Mouse (Mus musculus): ENCODE measurements around the gene Kcnk2.
"Not testable (repeated sequence)": the region's sequence is repeated elsewhere in the genome, so short reads cannot be mapped to it uniquely, and the experiment has no call there.

Gene Kcnk2

GRCm38 (mm10) chr1:189343301-189344251 lies 58.5 kb downstream of the Kcnk2 start:
- peak; percentile 22 for DNase-seq (ENCODE audit: low read depth, low spot score)

DNA sequence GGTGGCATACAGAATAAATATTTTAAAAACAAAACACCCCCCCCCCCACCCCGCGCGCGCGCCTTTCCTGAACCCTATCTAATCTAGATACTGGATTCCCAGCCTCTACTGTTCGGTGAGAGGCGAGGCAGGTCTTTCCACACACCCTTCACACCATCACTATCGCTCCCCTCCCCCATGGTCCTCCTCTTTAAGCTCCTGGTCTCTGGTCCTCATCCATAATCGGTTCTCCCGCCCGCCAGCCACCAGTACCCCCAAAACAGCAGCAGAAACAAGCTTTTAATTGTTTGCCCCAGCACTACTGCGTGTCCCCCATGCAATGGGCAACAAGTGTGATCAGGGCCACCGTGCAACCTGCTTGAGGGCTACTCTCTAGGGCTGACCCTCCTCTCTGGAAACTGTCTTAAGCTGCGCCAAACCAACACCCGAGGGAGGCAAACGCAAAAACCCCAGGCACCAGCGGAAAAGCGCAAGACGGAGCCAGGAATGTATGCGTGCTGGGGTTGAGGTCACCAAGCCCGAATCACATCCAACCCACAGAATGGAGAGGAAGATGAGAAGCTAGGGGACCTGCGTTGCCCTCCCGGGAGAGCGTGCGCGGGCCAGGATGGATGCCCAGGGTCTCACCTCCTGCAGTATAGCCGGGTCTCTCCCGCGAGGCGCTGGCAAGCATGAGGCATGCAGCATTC lies 59.5 kb downstream of the Kcnk2 start:
- DNase-seq (ENCODE audit: low read depth, low spot score), result peak; percentile 37

- no peak for DNase-seq (ENCODE audit: low read depth, low spot score)
These were observed 60.6 kb downstream of the Kcnk2 start for GRCm38 (mm10) chr1:189341381-189341917.

DNA sequence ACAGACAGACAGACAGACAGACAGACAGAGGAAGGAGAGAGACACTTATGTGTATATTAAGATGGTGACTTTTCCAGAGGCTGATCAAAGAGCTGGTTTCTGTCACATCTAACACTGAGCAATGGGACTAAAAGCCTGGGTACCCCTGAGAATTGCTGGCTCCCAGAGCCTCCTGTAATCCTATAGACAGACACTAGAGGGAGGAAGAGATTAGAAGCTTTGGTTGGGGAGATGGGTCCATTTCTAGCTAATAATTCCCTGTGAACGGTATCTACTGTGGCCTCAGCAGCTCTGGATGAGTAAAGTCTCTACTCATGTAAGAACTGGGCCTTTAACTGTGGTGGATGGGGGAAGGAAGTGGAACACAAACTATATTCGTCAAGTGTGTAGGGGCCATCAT lies 86.2 kb downstream of the Kcnk2 start:
- DNase-seq (ENCODE audit: low read depth, low spot score), result peak; percentile 11

DNA sequence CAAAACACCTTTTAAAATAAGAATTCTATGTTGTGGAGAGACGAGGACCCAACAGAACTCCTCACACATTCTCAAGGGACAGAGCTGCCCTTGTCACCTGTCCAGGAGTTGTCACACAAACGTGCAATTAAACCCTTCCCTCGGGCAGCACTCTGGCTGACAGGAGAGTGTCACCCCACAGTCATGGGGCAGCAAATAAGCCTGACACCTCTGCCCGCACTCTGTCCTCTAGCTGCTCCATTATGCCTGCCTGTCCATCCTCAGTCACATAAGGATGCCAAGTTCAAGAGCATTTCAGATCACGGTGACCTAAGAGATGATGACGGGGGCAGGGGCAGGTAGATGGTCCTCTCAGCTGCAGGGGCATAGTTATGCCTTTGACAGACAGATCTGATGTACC lies 87.6 kb downstream of the Kcnk2 start:
- no peak for DNase-seq (ENCODE audit: low read depth, low spot score)

- DNase-seq (ENCODE audit: low read depth, low spot score), result no peak
These were observed 88.3 kb downstream of the Kcnk2 start for GRCm38 (mm10) chr1:189313750-189314149.

DNA sequence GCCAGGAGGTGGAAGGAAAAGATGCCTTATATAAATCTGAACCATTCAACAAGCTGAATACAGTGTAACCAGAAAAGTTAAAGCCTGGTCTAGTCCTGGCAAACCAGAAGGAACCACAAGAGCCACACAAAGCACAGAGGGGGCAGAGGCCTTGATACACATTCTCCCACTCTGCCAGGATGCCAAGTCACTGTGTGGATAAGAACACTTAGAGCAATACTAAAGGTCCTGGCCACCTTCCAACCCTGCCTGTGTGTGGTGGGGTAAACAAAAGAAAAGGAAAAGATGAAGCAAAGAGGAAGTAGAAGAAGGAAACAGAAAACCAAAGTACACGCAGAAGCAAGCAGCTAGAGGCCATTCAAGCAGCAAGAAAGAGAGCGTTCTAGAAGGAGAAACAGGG lies 91.9 kb downstream of the Kcnk2 start:
- no peak for DNase-seq (ENCODE audit: low read depth, low spot score)

GRCm38 (mm10) chr1:189304988-189305522 lies 97.0 kb downstream of the Kcnk2 start:
- peak; percentile 20 for DNase-seq (ENCODE audit: low read depth, low spot score)

GRCm38 (mm10) chr1:189303001-189303400 lies 99.1 kb downstream of the Kcnk2 start:
- no peak for DNase-seq (ENCODE audit: low read depth, low spot score)

DNA sequence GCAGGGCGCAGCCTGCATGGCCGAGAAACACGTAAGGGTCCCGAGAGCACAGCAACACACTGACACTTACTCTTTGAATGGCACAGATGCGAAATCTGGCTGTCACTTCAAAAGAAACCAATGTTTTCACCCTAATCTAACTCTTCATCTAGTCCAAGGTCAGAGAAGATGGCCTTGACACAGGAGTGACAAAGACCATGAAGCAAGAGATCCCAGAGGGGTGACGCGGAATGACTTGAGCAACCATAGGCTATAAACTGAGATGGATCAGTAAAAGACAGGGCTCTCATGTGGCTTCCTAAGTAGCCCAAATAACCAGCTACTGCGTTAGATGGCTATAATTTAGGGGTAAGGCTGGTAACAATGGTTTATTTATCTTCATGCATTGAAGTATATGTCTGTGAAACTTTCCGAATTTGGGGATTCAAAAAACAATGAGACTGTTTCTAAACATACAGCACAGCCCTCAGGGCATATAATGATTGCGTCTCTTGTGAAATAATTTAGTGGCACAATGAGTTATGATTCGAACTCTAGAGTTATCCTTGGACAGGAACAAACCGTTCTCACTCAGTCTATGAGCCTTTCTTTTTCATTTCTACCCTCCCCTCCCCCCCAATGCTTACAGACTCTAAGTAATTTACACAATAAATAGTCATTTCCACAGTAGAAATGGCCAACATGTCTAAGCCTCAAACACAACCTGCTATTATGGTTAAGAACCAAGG lies 108.2 kb downstream of the Kcnk2 start:
- DNase-seq (ENCODE audit: low read depth, low spot score), result no peak

GRCm38 (mm10) chr1:189290885-189291284 lies 111.2 kb downstream of the Kcnk2 start:
- no peak for DNase-seq (ENCODE audit: low read depth, low spot score)

GRCm38 (mm10) chr1:189288948-189289347 lies 113.1 kb downstream of the Kcnk2 start:
- DNase-seq (ENCODE audit: low read depth, low spot score), result no peak

GRCm38 (mm10) chr1:189272281-189272680 lies 129.8 kb downstream of the Kcnk2 start:
- DNase-seq (ENCODE audit: low read depth, low spot score), result no peak

DNA sequence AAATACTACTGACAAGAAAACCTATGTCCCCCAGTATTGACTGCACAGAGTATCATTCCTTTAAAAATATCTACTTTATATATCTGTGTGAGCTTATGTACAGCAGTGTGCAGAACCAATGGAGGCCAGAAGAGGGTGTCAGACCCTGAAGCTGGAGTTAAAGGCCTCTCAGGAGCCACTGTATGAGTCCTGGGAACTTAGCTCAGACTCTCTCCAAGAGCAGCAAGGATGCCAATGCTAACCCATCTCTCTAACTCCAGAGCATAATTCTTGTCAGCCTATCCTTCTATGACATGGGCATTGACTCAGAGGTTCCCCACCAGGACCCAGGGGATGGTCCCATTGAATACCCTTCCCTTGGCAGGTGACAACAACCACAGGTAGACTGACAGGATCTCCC lies 148.4 kb downstream of the Kcnk2 start:
- DNase-seq (ENCODE audit: low read depth, low spot score), result no peak

DNA sequence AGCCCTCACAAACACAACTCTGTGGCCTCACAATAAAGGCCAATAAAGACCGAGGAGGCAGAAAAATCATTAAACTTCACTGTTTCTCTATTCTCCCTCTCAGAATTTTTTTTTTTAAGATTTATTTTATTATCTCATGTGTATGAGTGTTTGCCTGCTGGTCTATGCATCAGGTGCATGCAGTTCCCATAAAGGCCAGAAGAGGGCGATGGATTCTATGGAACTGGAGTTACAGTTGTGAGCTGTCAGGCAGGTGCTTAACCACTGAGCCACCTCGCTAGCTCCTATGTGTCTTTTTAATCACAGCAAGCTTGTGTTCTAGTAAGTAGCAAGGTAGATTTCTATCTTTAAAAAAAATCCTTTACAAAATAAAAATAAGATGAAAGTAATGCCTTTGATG lies 148.9 kb downstream of the Kcnk2 start:
- DNase-seq (ENCODE audit: low read depth, low spot score), result peak; percentile 14

GRCm38 (mm10) chr1:189243206-189243605 lies 158.9 kb downstream of the Kcnk2 start:
- DNase-seq (ENCODE audit: low read depth, low spot score), result not testable (repeated sequence)

- no peak for DNase-seq (ENCODE audit: low read depth, low spot score)
These were observed 166.8 kb downstream of the Kcnk2 start for GRCm38 (mm10) chr1:189235261-189235660.

DNA sequence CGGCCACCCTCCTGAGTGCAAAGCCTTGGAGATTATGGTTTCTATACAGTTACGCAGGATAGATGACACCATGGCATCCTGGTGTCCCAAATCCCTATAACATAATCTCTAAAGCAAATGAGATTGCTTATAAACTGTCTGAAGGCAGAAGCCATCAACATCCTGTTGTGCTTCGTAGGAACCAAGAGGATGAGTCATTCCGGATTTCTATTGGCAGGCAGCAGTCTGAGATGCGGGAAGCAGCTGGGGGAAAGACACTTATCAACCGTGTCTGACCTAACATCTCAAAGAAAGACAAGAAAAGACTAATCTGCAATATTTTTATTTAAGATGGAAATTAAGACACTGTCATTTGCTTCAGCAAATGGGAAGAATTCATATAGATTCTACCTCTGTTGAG lies 169.2 kb downstream of the Kcnk2 start:
- no peak for DNase-seq (ENCODE audit: low read depth, low spot score)

DNA sequence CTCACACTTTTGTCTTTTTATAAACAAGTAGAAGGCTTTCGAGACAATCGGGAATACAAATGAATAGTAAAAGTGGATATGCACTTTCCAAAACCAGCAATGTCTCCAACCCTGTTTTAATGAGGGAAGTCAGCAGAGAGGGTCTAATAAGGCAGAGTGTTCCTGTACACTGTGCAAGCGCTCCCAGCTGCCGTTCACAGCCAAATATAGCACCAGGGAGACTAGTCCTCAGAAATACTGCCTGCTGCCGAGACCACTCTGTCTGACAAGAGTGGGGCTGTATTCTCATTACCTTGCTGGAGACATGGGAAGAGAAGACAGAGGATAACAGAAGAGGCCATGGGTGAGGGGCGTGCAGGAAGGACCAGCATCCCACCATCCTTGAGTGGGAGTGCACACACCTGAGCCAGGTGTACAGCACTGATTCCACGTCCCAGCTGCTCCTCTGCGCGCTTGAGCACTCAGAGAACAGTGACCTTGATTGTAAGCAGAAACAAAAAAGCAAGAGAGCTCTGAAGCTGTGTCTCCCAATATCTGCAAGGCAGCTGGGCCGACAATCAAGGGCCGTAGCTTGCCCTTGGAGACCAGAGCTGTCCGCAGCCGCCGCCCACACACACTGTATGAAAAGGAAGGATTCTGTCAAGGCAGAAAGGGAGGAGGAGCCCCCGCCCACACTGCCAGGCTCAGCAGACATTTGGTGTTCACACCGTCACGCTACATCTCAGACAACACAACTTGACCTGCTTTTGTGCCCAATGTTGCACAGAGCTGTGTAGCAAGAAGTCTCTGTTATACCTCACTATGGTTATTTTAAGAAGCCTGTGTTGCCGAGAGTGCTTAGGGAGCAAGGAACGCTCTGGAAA lies 173.6 kb downstream of the Kcnk2 start:
- DNase-seq (ENCODE audit: low read depth, low spot score), result no peak

DNA sequence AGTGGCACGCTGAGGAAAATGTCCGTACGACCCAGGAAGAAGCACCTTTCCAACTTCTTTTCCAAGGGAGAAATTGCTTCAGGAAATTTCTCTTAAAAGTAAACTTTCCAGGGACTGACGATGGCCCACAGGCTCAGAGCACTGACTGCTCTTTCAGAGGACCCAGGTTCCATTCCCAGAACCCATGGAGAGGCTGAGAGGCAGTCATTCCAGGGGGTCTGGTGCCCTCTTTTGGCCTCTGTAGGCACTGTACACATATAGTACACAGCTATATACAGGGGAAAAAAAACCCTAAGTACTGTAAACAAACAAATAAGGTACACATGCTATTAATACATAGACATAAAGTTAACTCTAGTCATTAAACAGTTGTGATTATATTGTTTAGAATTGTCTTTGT lies 174.6 kb downstream of the Kcnk2 start:
- no peak for DNase-seq (ENCODE audit: low read depth, low spot score)

- no peak for DNase-seq (ENCODE audit: low read depth, low spot score)
These were observed 183.0 kb downstream of the Kcnk2 start for GRCm38 (mm10) chr1:189219051-189219450.

Data from mesoderm, embryonic 11.5 days (tissue).